Comparison of ENCODE assay signal across 10 mouse cellular contexts in genomic region chr10:105842574-105842973, GRCm38 (mm10). TPM values are rescaled to one million over a fixed set of nuclear protein-coding genes. Genes with fewer than 3 reads are reported as not detected.
DNase-seq lines count a peak whose midpoint lies in the region; ATAC-seq and TF ChIP-seq lines count a peak whose summit lies in the region.
"Had no signal": no experiment of that assay in that cellular context is flagged by ENCODE, and none has a peak within 500 bp of the region (broad histone marks: within the 10 kb centered on the region; RNA-seq: fewer than 3 reads in every experiment).

No protein-coding gene starts in this region.

- WGBS in kidney, embryonic 15.5 days, result 82% methylated on average over 7 of the region's 7 CpGs
- 80% methylated on average over 7 of the region's 7 CpGs for WGBS in kidney, adult 2 months
- WGBS in embryonic facial prominence, embryonic 10.5 days, result 82% methylated on average over 7 of the region's 7 CpGs
- 82% methylated on average over 7 of the region's 7 CpGs for WGBS in intestine, embryonic 14.5 days
- WGBS in neural tube, embryonic 13.5 days, result 84% methylated on average over 7 of the region's 7 CpGs

- H3K36me3 ChIP-seq in kidney, embryonic 15.5 days, result peaks cover 47% of the 10 kb centered on the region
- H3K36me3 ChIP-seq in kidney, adult 2 months (ENCODE audit: control insufficient read depth, insufficient read depth, low read length), result no peaks in the 10 kb centered on the region
- peaks cover 51% of the 10 kb centered on the region for H3K36me3 ChIP-seq in embryonic facial prominence, embryonic 10.5 days (replicated peaks)
- peaks cover 48% of the 10 kb centered on the region for H3K36me3 ChIP-seq in intestine, embryonic 14.5 days (ENCODE audit: control insufficient read depth, insufficient read depth, low read length)
- peaks cover 42% of the 10 kb centered on the region for H3K36me3 ChIP-seq in neural tube, embryonic 13.5 days

- H3K4me2 ChIP-seq in kidney, embryonic 15.5 days, result peak overlapping the region; percentile 68
- peak overlapping the region; percentile 83 for H3K4me2 ChIP-seq in intestine, embryonic 14.5 days (ENCODE audit: low read length)
- H3K4me2 ChIP-seq in neural tube, embryonic 13.5 days, result peak overlapping the region; percentile 86

- peak overlapping the region; percentile 90 for H3K4me3 ChIP-seq in kidney, embryonic 15.5 days (replicated peaks)
- no peak overlapping the region for H3K4me3 ChIP-seq in kidney, adult 2 months (ENCODE audit: insufficient read depth, low read depth, low read length)
- peak overlapping the region; percentile 87 for H3K4me3 ChIP-seq in embryonic facial prominence, embryonic 10.5 days
- no peak overlapping the region; the same call in 1 of the 2 replicates for H3K4me3 ChIP-seq in intestine, embryonic 14.5 days (ENCODE audit: low read depth, low read length)
- peak overlapping the region; percentile 92 for H3K4me3 ChIP-seq in neural tube, embryonic 13.5 days
- H3K4me3 ChIP-seq in left cerebral cortex, adult 2 months, result no peak overlapping the region; the same call in 1 of the 2 replicates

- no peak overlapping the region for H3K9ac ChIP-seq in kidney, embryonic 15.5 days
- no peak overlapping the region for H3K9ac ChIP-seq in intestine, embryonic 14.5 days (ENCODE audit: low read length)
- H3K9ac ChIP-seq in neural tube, embryonic 13.5 days, result no peak overlapping the region

- intact Hi-C loops in left cerebral cortex, adult 2 months (cut with DNase I), result loop anchor here (10.0 kb wide), 1 partner anchor 632 kb away; the partner anchor contains the start of gene Ppfia2

- no peak for TF ChIP-seq CTCF in kidney, adult 2 months (conservative IDR thresholded peaks at IDR 0.05; ENCODE audit: insufficient read depth, insufficient read length, low read depth, low read length)
- no peak for TF ChIP-seq CTCF in left cerebral cortex, adult 2 months (IDR thresholded peaks at IDR 0.05)

- H3K9me3 ChIP-seq in kidney, embryonic 15.5 days (replicated peaks), result no peaks in the 10 kb centered on the region
- H3K9me3 ChIP-seq in embryonic facial prominence, embryonic 10.5 days, result no peaks in the 10 kb centered on the region
- no peaks in the 10 kb centered on the region for H3K9me3 ChIP-seq in intestine, embryonic 14.5 days (ENCODE audit: control insufficient read depth, low read length)
- no peaks in the 10 kb centered on the region for H3K9me3 ChIP-seq in neural tube, embryonic 13.5 days

- H3K27ac ChIP-seq in kidney, embryonic 15.5 days, result no peak overlapping the region
- no peak overlapping the region for H3K27ac ChIP-seq in kidney, adult 2 months (ENCODE audit: insufficient read depth, low read depth, low read length)
- no peak overlapping the region for H3K27ac ChIP-seq in embryonic facial prominence, embryonic 10.5 days (replicated peaks)
- H3K27ac ChIP-seq in intestine, embryonic 14.5 days (ENCODE audit: low read depth), result no peak overlapping the region
- H3K27ac ChIP-seq in neural tube, embryonic 13.5 days (replicated peaks), result no peak overlapping the region
- H3K27ac ChIP-seq in left cerebral cortex, adult 2 months, result no peak overlapping the region

- peaks cover 13% of the 10 kb centered on the region for H3K4me1 ChIP-seq in kidney, embryonic 15.5 days
- H3K4me1 ChIP-seq in kidney, adult 2 months (ENCODE audit: control insufficient read depth, insufficient read depth, low read length), result no peaks in the 10 kb centered on the region
- peaks cover 11% of the 10 kb centered on the region for H3K4me1 ChIP-seq in embryonic facial prominence, embryonic 10.5 days
- H3K4me1 ChIP-seq in intestine, embryonic 14.5 days (replicated peaks; ENCODE audit: control insufficient read depth, insufficient read depth, low read length), result 0 out of 2 replicates have a peak, but pooled peaks cover 8% of the 10 kb centered on the region
- peaks cover 21% of the 10 kb centered on the region for H3K4me1 ChIP-seq in neural tube, embryonic 13.5 days (replicated peaks)

- no peak for DNase-seq in kidney, adult 2 months
- DNase-seq in embryonic facial prominence, embryonic 10.5 days (ENCODE audit: low spot score), result no peak
- no peak for DNase-seq in intestine, embryonic 14.5 days (ENCODE audit: low spot score)
- no peak for DNase-seq in ovary, postnatal 14 days (ENCODE audit: low spot score)
- DNase-seq in adrenal gland, postnatal 4 days (ENCODE audit: low spot score in 2 of 2), result no peak
- DNase-seq in left cerebral cortex, adult 2 months (ENCODE audit: extremely low spot score in 1 of 2, low spot score in 2 of 2), result no peak
- DNase-seq: kidney, postnatal 4 days; right cerebral cortex, postnatal 14 days had no signal

- no peak for ATAC-seq in kidney, embryonic 15.5 days (replicated peaks; ENCODE audit: low FRiP score)
- no peak for ATAC-seq in intestine, embryonic 14.5 days (replicated peaks; ENCODE audit: low FRiP score, low TSS enrichment, low read depth)
- ATAC-seq in neural tube, embryonic 13.5 days (ENCODE audit: low read depth), result no peak

- TF ChIP-seq POLR2A in kidney, adult 2 months (IDR thresholded peaks at IDR 0.05; ENCODE audit: low read depth, low read length), result no peak

- no peaks in the 10 kb centered on the region for H3K27me3 ChIP-seq in kidney, embryonic 15.5 days
- no peaks in the 10 kb centered on the region for H3K27me3 ChIP-seq in kidney, adult 2 months (replicated peaks; ENCODE audit: control insufficient read depth, insufficient read depth, low read length)
- H3K27me3 ChIP-seq in embryonic facial prominence, embryonic 10.5 days (replicated peaks; ENCODE audit: low read depth, poor library complexity, severe bottlenecking), result no peaks in the 10 kb centered on the region
- no peaks in the 10 kb centered on the region for H3K27me3 ChIP-seq in intestine, embryonic 14.5 days (replicated peaks; ENCODE audit: control insufficient read depth, insufficient read depth, low read length)
- H3K27me3 ChIP-seq in neural tube, embryonic 13.5 days, result no peaks in the 10 kb centered on the region

RNA-seq across cellular contexts. Expression of gene Mettl25, which starts 1.4 kb away (rescaled TPM):
- 12.3 and 13.1 TPM in 2 replicates for polyA plus RNA-seq in kidney, embryonic 15.5 days (2015; fragmentation: Nextera tagmentation; extraction: Ambion mirVana)
- 2.7 and 3.5 TPM in 2 replicates for polyA plus RNA-seq in kidney, adult 2 months (2012; rRNA removed)
- polyA plus RNA-seq in embryonic facial prominence, embryonic 10.5 days (2016; fragmentation: Nextera tagmentation; extraction: Ambion mirVana), result 13.1 and 13.9 TPM in 2 replicates
- polyA plus RNA-seq in intestine, embryonic 14.5 days (2014; fragmentation: Nextera tagmentation; extraction: Ambion mirVana), result 14.1 and 17.1 TPM in 2 replicates
- 12.7 and 14.0 TPM in 2 replicates for polyA plus RNA-seq in neural tube, embryonic 13.5 days (2015; fragmentation: Nextera tagmentation; extraction: Ambion mirVana)
- total RNA-seq in adrenal gland, postnatal 4 days (2021), result 10 to 100 TPM; 12.7 to 14.8 TPM
- 1 to 10 TPM; 8.4 to 9.6 TPM for total RNA-seq in left cerebral cortex, adult 2 months (2021)

RNA-seq across cellular contexts. Expression of gene Ccdc59, which starts 1.7 kb away (rescaled TPM):
- 60.9 and 62.4 TPM in 2 replicates for polyA plus RNA-seq in kidney, embryonic 15.5 days (2015; fragmentation: Nextera tagmentation; extraction: Ambion mirVana)
- 4.9 and 5.0 TPM in 2 replicates for polyA plus RNA-seq in kidney, adult 2 months (2012; rRNA removed)
- 55.6 and 57.6 TPM in 2 replicates for polyA plus RNA-seq in embryonic facial prominence, embryonic 10.5 days (2016; fragmentation: Nextera tagmentation; extraction: Ambion mirVana)
- polyA plus RNA-seq in intestine, embryonic 14.5 days (2014; fragmentation: Nextera tagmentation; extraction: Ambion mirVana), result 55.7 and 57.9 TPM in 2 replicates
- 45.5 and 50.8 TPM in 2 replicates for polyA plus RNA-seq in neural tube, embryonic 13.5 days (2015; fragmentation: Nextera tagmentation; extraction: Ambion mirVana)
- total RNA-seq in adrenal gland, postnatal 4 days (2021), result 10 to 100 TPM; 26.2 to 26.5 TPM
- total RNA-seq in left cerebral cortex, adult 2 months (2021), result 10 to 100 TPM; 18.4 to 21.8 TPM

Comparison
In these comparisons a context has a peak if more than half of its experiments do, and no peak if none do; other contexts are left out.
1. H3K4me3 ChIP-seq: peak in kidney, embryonic 15.5 days (single experiment), embryonic facial prominence, embryonic 10.5 days (single experiment) and neural tube, embryonic 13.5 days (single experiment); none in kidney, adult 2 months (single experiment), intestine, embryonic 14.5 days (single experiment) and left cerebral cortex, adult 2 months (single experiment).
2. Peak in every context shown above with its lines, with median percentiles within 50 percentile points of each other: H3K4me2 ChIP-seq.